Mouse (Mus musculus) frontal cortex, adult (tissue): ENCODE results near the gene Hfe.
A peak's percentile ranks its signal among the peaks of the same experiment; 100 is the strongest.
"Not testable (repeated sequence)": the region's sequence is repeated elsewhere in the genome, so short reads cannot be mapped to it uniquely, and the experiment has no call there.

Source experiments
- ATAC-seq: cut with Nextera tagmentation; 2 replicates; pipeline ENCODE4 v1.9.2; 2017; ENCODE audit warnings: mild to moderate bottlenecking, moderate library complexity, mixed read lengths; ENCODE audit not compliant: low TSS enrichment

Hfe gene

GRCm38 (mm10) chr13:23685966-23686365, 24.7 kb downstream of the Hfe start:
- no peak for ATAC-seq

GRCm38 (mm10) chr13:23685121-23685861, 25.4 kb downstream of the Hfe start:
- ATAC-seq, result no peak

GRCm38 (mm10) chr13:23684295-23684945, 26.2 kb downstream of the Hfe start:
- ATAC-seq, result peak; percentile 69

- peak; percentile 99 for ATAC-seq
Measured at GRCm38 (mm10) chr13:23683755-23684281, 26.8 kb downstream of the Hfe start, which contains the start of the genes Hist1h2ac and Hist1h2bc. Gene Hist1h2ac (minus strand): TSS chr13:23683948. Gene Hist1h2bc (plus strand): TSS chr13:23684199.

DNA sequence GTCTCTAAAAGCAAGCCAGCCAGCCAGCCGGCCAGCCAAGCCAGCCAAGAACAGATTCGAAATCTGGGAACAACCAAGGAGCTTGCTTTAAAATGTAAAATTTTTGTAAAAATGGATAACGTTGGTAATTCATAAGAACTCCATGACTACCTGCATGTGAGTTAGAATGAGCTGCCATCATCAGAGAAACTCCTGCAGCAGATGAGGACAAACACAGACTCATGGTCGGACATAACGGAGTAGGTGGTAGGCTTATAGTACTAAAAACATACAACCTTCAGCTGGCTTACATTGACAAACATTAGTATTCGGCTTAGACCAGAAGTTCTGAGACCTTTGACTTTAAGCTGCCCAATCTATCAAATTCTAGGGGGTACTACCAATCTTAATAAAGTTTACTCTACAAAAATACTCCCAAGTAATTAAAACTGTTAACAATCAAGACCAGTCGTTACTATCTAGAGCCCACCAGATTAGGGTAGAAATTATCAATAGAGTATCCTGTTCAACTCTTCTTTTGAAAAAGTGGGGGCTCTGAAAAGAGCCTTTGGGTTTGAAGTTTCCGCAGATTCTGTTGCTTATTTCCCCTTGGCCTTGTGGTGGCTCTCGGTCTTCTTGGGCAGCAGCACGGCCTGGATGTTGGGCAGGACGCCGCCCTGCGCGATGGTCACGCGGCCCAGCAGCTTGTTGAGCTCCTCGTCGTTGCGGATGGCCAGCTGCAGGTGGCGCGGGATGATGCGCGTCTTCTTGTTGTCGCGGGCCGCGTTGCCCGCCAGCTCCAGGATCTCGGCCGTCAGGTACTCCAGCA, 27.5 kb downstream of the Hfe start:
- ATAC-seq, result not testable (repeated sequence)

DNA sequence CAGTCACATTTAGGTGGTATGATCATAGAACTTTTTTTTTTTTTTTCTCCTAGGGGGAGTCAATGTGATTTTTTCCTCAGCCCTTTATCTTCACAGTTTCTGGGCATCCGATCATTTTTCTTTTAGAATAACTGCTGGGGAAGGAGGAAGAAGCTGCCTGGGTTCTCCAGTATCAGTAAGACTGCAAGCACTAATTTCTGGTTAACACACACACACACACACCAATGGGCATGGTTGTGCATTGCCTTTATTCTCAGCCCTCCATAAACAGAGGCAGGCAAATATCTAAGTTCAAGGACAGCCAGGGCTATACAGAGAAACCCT, 28.1 kb downstream of the Hfe start:
- no peak for ATAC-seq

- no peak for ATAC-seq
Measured at GRCm38 (mm10) chr13:23681990-23682582, 28.6 kb downstream of the Hfe start.

DNA sequence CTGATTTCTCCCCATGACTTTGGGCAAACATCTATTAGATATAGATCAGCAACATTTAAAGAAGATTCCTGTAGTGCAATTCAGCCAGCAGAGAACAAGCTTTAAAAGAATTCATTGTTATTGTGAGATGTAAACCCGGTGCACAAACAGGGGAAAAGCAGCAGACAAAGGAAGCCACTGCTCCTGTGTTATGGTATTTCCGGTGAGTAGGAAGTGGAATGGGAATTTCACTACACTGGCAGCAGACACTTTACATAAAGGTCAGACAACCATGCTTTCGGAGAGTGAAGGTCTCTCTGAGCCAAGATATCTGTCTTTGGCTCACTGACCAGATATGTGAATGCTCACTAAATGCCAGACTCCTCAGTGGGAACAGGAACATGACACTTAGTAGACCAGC, 48.1 kb downstream of the Hfe start:
- ATAC-seq, result no peak

GRCm38 (mm10) chr13:23659636-23660366, 50.9 kb downstream of the Hfe start:
- ATAC-seq, result no peak
